Mouse (Mus musculus) lung, embryonic 15.5 days (tissue): ENCODE measurements around the gene Dbt. TPM values are rescaled to one million over a fixed set of nuclear protein-coding genes. Genes with fewer than 3 reads are reported as not detected.
"Not testable (repeated sequence)": the region's sequence is repeated elsewhere in the genome, so short reads cannot be mapped to it uniquely, and the experiment has no call there.

Source experiments
- ATAC-seq: fragments of 200-750 bp; cut with Nextera tagmentation; 2 replicates; pipeline ENCODE4 v1.8.0; 2017; ENCODE audit warnings: moderate number of reproducible peaks, borderline replicate concordance; ENCODE audit not compliant: low FRiP score, low TSS enrichment; ENCODE audit errors: extremely low read depth
- H3K27ac ChIP-seq: fragments of 300-500 bp; sonication (generic); 2 replicates; pipeline ENCODE4 v1.5.1; 2015; ENCODE audit warnings: moderate library complexity, mild to moderate bottlenecking, inconsistent platforms
- H3K27me3 ChIP-seq: fragments of 300-500 bp; sonication (generic); 2 replicates; pipeline ENCODE4 v1.6.1; 2015; ENCODE audit warnings: inconsistent platforms
- H3K36me3 ChIP-seq: fragments of 300-500 bp; sonication (generic); 2 replicates; pipeline ENCODE4 v1.6.1; 2015; ENCODE audit warnings: inconsistent platforms
- H3K4me1 ChIP-seq: fragments of 300-500 bp; sonication (generic); 2 replicates; pipeline ENCODE4 v1.6.1; 2015; ENCODE audit warnings: inconsistent platforms
- H3K4me2 ChIP-seq: fragments of 300-500 bp; sonication (generic); 2 replicates; pipeline ENCODE4 v1.6.1; 2015; ENCODE audit warnings: inconsistent platforms, mild to moderate bottlenecking, moderate library complexity
- H3K4me3 ChIP-seq: fragments of 300-500 bp; sonication (generic); 2 replicates; pipeline ENCODE4 v1.5.1; 2015; ENCODE audit warnings: mild to moderate bottlenecking, inconsistent platforms
- H3K9ac ChIP-seq: fragments of 300-500 bp; sonication (generic); 2 replicates; pipeline ENCODE4 v1.6.1; 2015; ENCODE audit warnings: inconsistent platforms
- H3K9me3 ChIP-seq: fragments of 300-500 bp; sonication (generic); 2 replicates; pipeline ENCODE4 v1.6.1; 2016; ENCODE audit warnings: inconsistent platforms
- WGBS: fragments of 180-500 bp; shearing (Covaris S2); methylation state at CpG from one replicate; pipeline ENCODE4 v1.1.7; 2015; 5-methylcytosine and 5-hydroxymethylcytosine counted together
- polyA plus RNA-seq: library from polyadenylated mRNA; unstranded; fragments of >200 nt; fragmentation: Nextera tagmentation; extraction: Ambion mirVana; gene quantifications from 2 replicates; pipeline ENCODE4 v1.2.1, GENCODE M21; 2015

The Dbt gene
- polyA plus RNA-seq, 1 experiment from 2014 or later = 17.3 TPM

- Histone ChIP-seq H3K27me3 (no peaks in the 10 kb centered on the region), H3K4me2 (no peak overlapping the region), H3K36me3 (peaks cover 10% of the 10 kb centered on the region), H3K27ac (no peak overlapping the region), H3K9ac (no peak overlapping the region), H3K4me1 (no peaks in the 10 kb centered on the region), H3K9me3 (no peaks in the 10 kb centered on the region), H3K4me3 (no peak overlapping the region)
- ATAC-seq = no peak
- 86% methylated on average over 5 of the region's 5 CpGs for WGBS
These were observed 38.5 kb downstream of the Dbt start for GRCm38 (mm10) chr3:116551362-116551761.

- not testable (repeated sequence) for H3K9ac ChIP-seq, ATAC-seq, H3K36me3 ChIP-seq, H3K27ac ChIP-seq, H3K4me3 ChIP-seq, H3K4me1 ChIP-seq, H3K27me3 ChIP-seq, H3K9me3 ChIP-seq, H3K4me2 ChIP-seq
- 94% methylated on average over 14 of the region's 14 CpGs for WGBS
These were observed 48.4 kb downstream of the Dbt start for GRCm38 (mm10) chr3:116561315-116561714.

GRCm38 (mm10) chr3:116562408-116563094 lies 49.7 kb downstream of the Dbt start, which contains the start of gene Lrrc39:
Lrrc39 (plus strand) TSS chr3:116562973.
- Histone ChIP-seq H3K4me3 (no peak within 1 kb of the TSS), H3K36me3 (no peaks in the 10 kb centered on the region), H3K9me3 (no peaks in the 10 kb centered on the region), H3K9ac (no peak within 1 kb of the TSS), H3K4me2 (0 out of 2 replicates have a peak within 1 kb of the TSS, but pooled peaks have one; percentile 12), H3K27ac (no peak within 1 kb of the TSS), H3K4me1 (no peaks in the 10 kb centered on the region), H3K27me3 (no peaks in the 10 kb centered on the region)
- ATAC-seq = no peak
- 38% methylated on average over 7 of the region's 7 CpGs for WGBS

- H3K36me3 ChIP-seq = no peaks in the 10 kb centered on the region
- H3K27ac ChIP-seq = no peak overlapping the region
- H3K4me1 ChIP-seq = no peaks in the 10 kb centered on the region
- no peak overlapping the region for H3K4me3 ChIP-seq
- H3K9ac ChIP-seq = no peak overlapping the region
- no peak for ATAC-seq
- 0 out of 2 replicates have a peak overlapping the region, but pooled peaks have one; percentile 12 for H3K4me2 ChIP-seq
- no peaks in the 10 kb centered on the region for H3K27me3 ChIP-seq
- H3K9me3 ChIP-seq = no peaks in the 10 kb centered on the region
- 50% methylated on average over 7 of the region's 7 CpGs for WGBS
These were observed 50.2 kb downstream of the Dbt start for GRCm38 (mm10) chr3:116563095-116563492.

- Histone ChIP-seq H3K4me2 (no peak overlapping the region), H3K4me3 (no peak overlapping the region), H3K9ac (no peak overlapping the region), H3K27ac (no peak overlapping the region), H3K9me3 (no peaks in the 10 kb centered on the region), H3K36me3 (no peaks in the 10 kb centered on the region), H3K4me1 (no peaks in the 10 kb centered on the region), H3K27me3 (no peaks in the 10 kb centered on the region)
- no peak for ATAC-seq
- WGBS = 48% methylated on average over 2 of the region's 2 CpGs
These were observed 57.8 kb downstream of the Dbt start for GRCm38 (mm10) chr3:116570628-116571027.

- H3K4me1 ChIP-seq = no peaks in the 10 kb centered on the region
- no peaks in the 10 kb centered on the region for H3K27me3 ChIP-seq
- no peak overlapping the region for H3K4me3 ChIP-seq
- H3K9ac ChIP-seq = no peak overlapping the region
- no peak for ATAC-seq
- H3K9me3 ChIP-seq = no peaks in the 10 kb centered on the region
- H3K36me3 ChIP-seq = peaks cover 23% of the 10 kb centered on the region
- H3K4me2 ChIP-seq = no peak overlapping the region
- no peak overlapping the region for H3K27ac ChIP-seq
- WGBS = 52% methylated on average over 3 of the region's 3 CpGs
These were observed 64.4 kb downstream of the Dbt start for GRCm38 (mm10) chr3:116577286-116577685.

GRCm38 (mm10) chr3:116582201-116582600 lies 69.3 kb downstream of the Dbt start:
- no peaks in the 10 kb centered on the region for H3K4me1 ChIP-seq
- H3K9me3 ChIP-seq = no peaks in the 10 kb centered on the region
- no peak overlapping the region for H3K9ac ChIP-seq
- no peak overlapping the region for H3K4me2 ChIP-seq
- H3K36me3 ChIP-seq = peaks cover 61% of the 10 kb centered on the region
- no peak overlapping the region for H3K4me3 ChIP-seq
- WGBS = 89% methylated on average over 9 of the region's 9 CpGs
- H3K27me3 ChIP-seq = no peaks in the 10 kb centered on the region
- ATAC-seq = no peak
- no peak overlapping the region for H3K27ac ChIP-seq

- H3K4me1 ChIP-seq = peaks cover 10% of the 10 kb centered on the region; the same call in 1 of the 2 replicates
- peak; percentile 59; the same call in 1 of the 2 replicates for ATAC-seq
- peaks cover 26% of the 10 kb centered on the region for H3K36me3 ChIP-seq
- peak overlapping the region; percentile 52 for H3K4me2 ChIP-seq
- 2% methylated on average over 22 of the region's 22 CpGs for WGBS
- H3K9ac ChIP-seq = peak overlapping the region; percentile 84
- peak overlapping the region; percentile 89 for H3K27ac ChIP-seq
- no peaks in the 10 kb centered on the region for H3K27me3 ChIP-seq
- H3K4me3 ChIP-seq = peak overlapping the region; percentile 98
- no peaks in the 10 kb centered on the region for H3K9me3 ChIP-seq
These were observed 81.3 kb downstream of the Dbt start for GRCm38 (mm10) chr3:116594076-116594727.

GRCm38 (mm10) chr3:116594728-116595602 lies 82.1 kb downstream of the Dbt start, which contains the start of gene Sass6:
Sass6 (plus strand) TSS chr3:116594982.
- H3K27me3 ChIP-seq = no peaks in the 10 kb centered on the region
- peaks cover 19% of the 10 kb centered on the region for H3K36me3 ChIP-seq
- peak; percentile 97 for ATAC-seq
- H3K9me3 ChIP-seq = no peaks in the 10 kb centered on the region
- peaks cover 10% of the 10 kb centered on the region; the same call in 1 of the 2 replicates for H3K4me1 ChIP-seq
- peak within 1 kb of the TSS; percentile 89 for H3K27ac ChIP-seq
- peak within 1 kb of the TSS; percentile 98 for H3K4me3 ChIP-seq
- under 1% methylated on average over 65 of the region's 65 CpGs for WGBS
- H3K9ac ChIP-seq = peak within 1 kb of the TSS; percentile 84
- peak within 1 kb of the TSS; percentile 65 for H3K4me2 ChIP-seq

- Histone ChIP-seq H3K4me2 (peak overlapping the region; percentile 65), H3K4me1 (peaks cover 10% of the 10 kb centered on the region; the same call in 1 of the 2 replicates), H3K4me3 (peak overlapping the region; percentile 98), H3K9ac (peak overlapping the region; percentile 74), H3K9me3 (no peaks in the 10 kb centered on the region), H3K27me3 (no peaks in the 10 kb centered on the region), H3K36me3 (peaks cover 12% of the 10 kb centered on the region), H3K27ac (0 out of 2 replicates have a peak overlapping the region, but pooled peaks have one; percentile 66)
- ATAC-seq = no peak
- WGBS = 4% methylated on average over 10 of the region's 10 CpGs
These were observed 82.7 kb downstream of the Dbt start for GRCm38 (mm10) chr3:116595603-116595991.
